8 mouse cellular contexts compared by ENCODE assay signal in genomic region chr6:120037636-120038365, GRCm38 (mm10). TPM values are rescaled to one million over a fixed set of nuclear protein-coding genes. Genes with fewer than 3 reads are reported as not detected.
DNase-seq lines count a peak whose midpoint lies in the region; ATAC-seq and TF ChIP-seq lines count a peak whose summit lies in the region.

No protein-coding gene starts in this region.

- TF ChIP-seq CTCF in kidney, postnatal 0 days (IDR thresholded peaks at IDR 0.05; ENCODE audit: low read depth): no peak

- no peak for ATAC-seq in monocyte, adult 5-6 weeks (replicated peaks; ENCODE audit: insufficient number of reproducible peaks, low FRiP score, low TSS enrichment, poor library complexity, severe bottlenecking)
- ATAC-seq in embryonic facial prominence, embryonic 15.5 days (ENCODE audit: insufficient number of reproducible peaks, low FRiP score, low TSS enrichment, low read depth): peak; percentile 80
- peak; percentile 82 for ATAC-seq in heart, embryonic 11.5 days (replicated peaks; ENCODE audit: insufficient number of reproducible peaks, low FRiP score, low TSS enrichment)
- peak; percentile 67 for ATAC-seq in kidney, postnatal 0 days (replicated peaks; ENCODE audit: low FRiP score, low read depth)
- peak; percentile 86 for ATAC-seq in liver, embryonic 12.5 days
- peak; percentile 87 for ATAC-seq in stomach, embryonic 15.5 days (ENCODE audit: insufficient read depth, low FRiP score, low read depth)

- peak; percentile 16 to 45 for DNase-seq in monocyte, adult 2 months (ENCODE audit: low read depth in 1 of 2, low spot score in 2 of 2)
- DNase-seq in kidney, postnatal 0 days (ENCODE audit: low spot score): peak; percentile 72
- peak; percentile 9 to 36 for DNase-seq in natural killer cell, adult 2 months (ENCODE audit: low spot score in 2 of 2)

- H3K9me3 ChIP-seq in embryonic facial prominence, embryonic 15.5 days (replicated peaks): no peaks in the 10 kb centered on the region
- no peaks in the 10 kb centered on the region for H3K9me3 ChIP-seq in heart, embryonic 11.5 days (replicated peaks; ENCODE audit: control insufficient read depth, low read length)
- H3K9me3 ChIP-seq in kidney, postnatal 0 days (replicated peaks; ENCODE audit: low read length): no peaks in the 10 kb centered on the region
- H3K9me3 ChIP-seq in liver, embryonic 12.5 days (replicated peaks): no peaks in the 10 kb centered on the region
- H3K9me3 ChIP-seq in stomach, embryonic 15.5 days: no peaks in the 10 kb centered on the region

- H3K27me3 ChIP-seq in embryonic facial prominence, embryonic 15.5 days: no peaks in the 10 kb centered on the region
- H3K27me3 ChIP-seq in heart, embryonic 11.5 days (ENCODE audit: control insufficient read depth, insufficient read depth, low read length): no peaks in the 10 kb centered on the region
- no peaks in the 10 kb centered on the region for H3K27me3 ChIP-seq in kidney, postnatal 0 days (ENCODE audit: insufficient read depth, low read length)
- no peaks in the 10 kb centered on the region for H3K27me3 ChIP-seq in liver, embryonic 12.5 days (replicated peaks)
- H3K27me3 ChIP-seq in stomach, embryonic 15.5 days (replicated peaks): no peaks in the 10 kb centered on the region

- H3K9ac ChIP-seq in embryonic facial prominence, embryonic 15.5 days: peak overlapping the region; percentile 57
- H3K9ac ChIP-seq in heart, embryonic 11.5 days (ENCODE audit: low read depth, low read length): peak overlapping the region; percentile 95
- H3K9ac ChIP-seq in kidney, postnatal 0 days (ENCODE audit: low read depth, low read length): peak overlapping the region; percentile 87
- peak overlapping the region; percentile 97 for H3K9ac ChIP-seq in liver, embryonic 12.5 days
- peak overlapping the region; percentile 84 for H3K9ac ChIP-seq in stomach, embryonic 15.5 days

- peak overlapping the region; percentile 91 for H3K4me2 ChIP-seq in embryonic facial prominence, embryonic 15.5 days (replicated peaks)
- H3K4me2 ChIP-seq in heart, embryonic 11.5 days: peak overlapping the region; percentile 84
- peak overlapping the region; percentile 84 for H3K4me2 ChIP-seq in kidney, postnatal 0 days (ENCODE audit: low read length)
- H3K4me2 ChIP-seq in liver, embryonic 12.5 days: peak overlapping the region; percentile 78
- peak overlapping the region; percentile 81 for H3K4me2 ChIP-seq in stomach, embryonic 15.5 days

- H3K4me1 ChIP-seq in embryonic facial prominence, embryonic 15.5 days: peaks cover 8% of the 10 kb centered on the region
- peaks cover 7% of the 10 kb centered on the region; the same call in 1 of the 2 replicates for H3K4me1 ChIP-seq in heart, embryonic 11.5 days (ENCODE audit: control insufficient read depth, insufficient read depth, low read length)
- 0 out of 2 replicates have a peak, but pooled peaks cover 7% of the 10 kb centered on the region for H3K4me1 ChIP-seq in kidney, postnatal 0 days (replicated peaks; ENCODE audit: insufficient read depth, low read length)
- H3K4me1 ChIP-seq in liver, embryonic 12.5 days: peaks cover 32% of the 10 kb centered on the region
- H3K4me1 ChIP-seq in stomach, embryonic 15.5 days: peaks cover 4% of the 10 kb centered on the region; the same call in 1 of the 2 replicates

- peak overlapping the region; percentile 99 for H3K27ac ChIP-seq in embryonic facial prominence, embryonic 15.5 days (replicated peaks)
- peak overlapping the region; percentile 99 for H3K27ac ChIP-seq in heart, embryonic 11.5 days (ENCODE audit: low read depth, low read length)
- peak overlapping the region; percentile 99 for H3K27ac ChIP-seq in kidney, postnatal 0 days
- H3K27ac ChIP-seq in liver, embryonic 12.5 days: peak overlapping the region; percentile 100
- H3K27ac ChIP-seq in stomach, embryonic 15.5 days: peak overlapping the region; percentile 99

- H3K36me3 ChIP-seq in embryonic facial prominence, embryonic 15.5 days: 0 out of 2 replicates have a peak, but pooled peaks cover under 1% of the 10 kb centered on the region
- no peaks in the 10 kb centered on the region for H3K36me3 ChIP-seq in heart, embryonic 11.5 days (ENCODE audit: control insufficient read depth, insufficient read depth, low read length)
- H3K36me3 ChIP-seq in kidney, postnatal 0 days (ENCODE audit: insufficient read depth, low read length): no peaks in the 10 kb centered on the region
- peaks cover 26% of the 10 kb centered on the region for H3K36me3 ChIP-seq in liver, embryonic 12.5 days
- H3K36me3 ChIP-seq in stomach, embryonic 15.5 days: no peaks in the 10 kb centered on the region

- peak overlapping the region; percentile 85 for H3K4me3 ChIP-seq in embryonic facial prominence, embryonic 15.5 days (replicated peaks)
- H3K4me3 ChIP-seq in heart, embryonic 11.5 days (ENCODE audit: low read depth, low read length): peak overlapping the region; percentile 97
- peak overlapping the region; percentile 87 for H3K4me3 ChIP-seq in kidney, postnatal 0 days (replicated peaks; ENCODE audit: low read depth, low read length)
- H3K4me3 ChIP-seq in liver, embryonic 12.5 days: peak overlapping the region; percentile 84
- H3K4me3 ChIP-seq in stomach, embryonic 15.5 days (replicated peaks): peak overlapping the region; percentile 92

- WGBS in embryonic facial prominence, embryonic 15.5 days: under 1% methylated on average over 85 of the region's 85 CpGs
- WGBS in heart, embryonic 11.5 days (ENCODE audit: insufficient replicate concordance): 0% methylated on average over 77 of the region's 85 CpGs
- WGBS in kidney, postnatal 0 days: under 1% methylated on average over 59 of the region's 85 CpGs
- WGBS in liver, embryonic 12.5 days (ENCODE audit: insufficient replicate concordance): under 1% methylated on average over 72 of the region's 85 CpGs
- WGBS in stomach, embryonic 15.5 days: under 1% methylated on average over 76 of the region's 85 CpGs

RNA-seq across cellular contexts. Expression of gene Wnk1, which starts 0.7 kb away (rescaled TPM):
- total RNA-seq in monocyte, adult 5-6 weeks (2017): 167 to 382 TPM (median 211 TPM) in 3 replicates
- 67.1 and 70.6 TPM in 2 replicates for polyA plus RNA-seq in embryonic facial prominence, embryonic 15.5 days (2015; fragmentation: Nextera tagmentation; extraction: Ambion mirVana)
- 85.6 and 112 TPM in 2 replicates for polyA plus RNA-seq in heart, embryonic 11.5 days (2014; fragmentation: Nextera tagmentation; extraction: Ambion mirVana)
- polyA plus RNA-seq in kidney, postnatal 0 days (2015; fragmentation: Nextera tagmentation; extraction: Ambion mirVana): 171 and 172 TPM in 2 replicates
- polyA plus RNA-seq in liver, embryonic 12.5 days (2016; fragmentation: Nextera tagmentation; extraction: Ambion mirVana): 31.3 and 36.5 TPM in 2 replicates
- polyA plus RNA-seq in stomach, embryonic 15.5 days (2015; fragmentation: Nextera tagmentation; extraction: Ambion mirVana): 49.3 and 50.2 TPM in 2 replicates

RNA-seq across cellular contexts. Expression of gene Ninj2, which starts 55.3 kb away (rescaled TPM):
- total RNA-seq in monocyte, adult 5-6 weeks (2017): 1.4 TPM in 1 of 3 replicates, not detected in the others
- polyA plus RNA-seq in embryonic facial prominence, embryonic 15.5 days (2015; fragmentation: Nextera tagmentation; extraction: Ambion mirVana): 0.49 TPM in 1 of 2 replicates, not detected in the other
- polyA plus RNA-seq in heart, embryonic 11.5 days (2014; fragmentation: Nextera tagmentation; extraction: Ambion mirVana): not detected in 2 replicates
- not detected in 2 replicates for polyA plus RNA-seq in kidney, postnatal 0 days (2015; fragmentation: Nextera tagmentation; extraction: Ambion mirVana)
- polyA plus RNA-seq in liver, embryonic 12.5 days (2016; fragmentation: Nextera tagmentation; extraction: Ambion mirVana): not detected in 2 replicates
- 0.22 TPM in 1 of 2 replicates, not detected in the other for polyA plus RNA-seq in stomach, embryonic 15.5 days (2015; fragmentation: Nextera tagmentation; extraction: Ambion mirVana)
